Mouse (Mus musculus) spleen, adult 2 months (tissue): ENCODE data around the gene Psrc1. TPM values are rescaled to one million over a fixed set of nuclear protein-coding genes. Genes with fewer than 3 reads are reported as not detected.

ENCODE experiments used
- DNase-seq, 2 experiments: peaks; one replicate each; pipeline versions ENCODE4 v3.0.0 to v3.0.0-alpha.2; 2012 to 2021; ENCODE audit warnings: low spot score in 2 of 2, low read depth in 1 of 2
- H3K27ac ChIP-seq: fragments of 200-500 bp; 2 replicates; pipeline ENCODE4 v1.5.1; 2012; ENCODE audit warnings: low read length, inconsistent platforms; ENCODE audit not compliant: insufficient read depth
- H3K27me3 ChIP-seq: fragments of 200-500 bp; 2 replicates; pipeline ENCODE4 v1.6.1; 2012; ENCODE audit warnings: mild to moderate bottlenecking, moderate library complexity, low read length, inconsistent platforms; ENCODE audit not compliant: control insufficient read depth, insufficient read depth
- H3K36me3 ChIP-seq: fragments of 200-500 bp; 2 replicates; pipeline ENCODE4 v1.6.1; 2012; ENCODE audit warnings: mild to moderate bottlenecking, low read length, inconsistent platforms; ENCODE audit not compliant: control insufficient read depth, insufficient read depth
- H3K4me1 ChIP-seq: fragments of 200-500 bp; 2 replicates; pipeline ENCODE4 v1.6.1; 2011; ENCODE audit warnings: inconsistent platforms; ENCODE audit not compliant: control insufficient read depth, insufficient read depth, insufficient read length
- H3K4me3 ChIP-seq: fragments of 200-500 bp; 2 replicates; pipeline ENCODE4 v1.5.1; 2011; ENCODE audit warnings: mild to moderate bottlenecking, inconsistent platforms; ENCODE audit not compliant: insufficient read depth, insufficient read length; ENCODE audit errors: extremely low read depth
- CTCF ChIP-seq: fragments of 200-500 bp; IDR thresholded peaks from 2 replicates; pipeline ENCODE4 v1.5.1; 2011; ENCODE audit warnings: mild to moderate bottlenecking, inconsistent platforms; ENCODE audit not compliant: insufficient read depth, insufficient read length, insufficient replicate concordance; ENCODE audit errors: extremely low read depth
- POLR2A ChIP-seq: fragments of 200-500 bp; IDR thresholded peaks from 2 replicates; pipeline ENCODE4 v1.6.1; 2011; ENCODE audit warnings: low read depth, low read length, inconsistent platforms
- WGBS: fragments of 180-500 bp; shearing (Covaris S2); methylation state at CpG from one replicate; pipeline ENCODE4 v1.1.7; 2018; 5-methylcytosine and 5-hydroxymethylcytosine counted together
- polyA plus RNA-seq: library from polyadenylated mRNA; depleted of rRNA; stranded (reverse); fragments of >200 nt; gene quantifications from 2 replicates; pipeline ENCODE4 v1.2.3, GENCODE M21; 2012; rRNA removed

Gene Psrc1
- polyA plus RNA-seq, result 5.4 and 6.1 TPM in 2 replicates

GRCm38 (mm10) chr3:108383485-108384354 lies at the start of gene Psrc1:
Psrc1 (plus strand) TSS chr3:108383839.
- peak in 1 of 2 experiments; percentile 67 for DNase-seq
- WGBS, result 3% methylated on average over 44 of the region's 44 CpGs
- no peaks in the 10 kb centered on the region for H3K36me3 ChIP-seq
- no peak within 1 kb of the TSS for H3K27ac ChIP-seq
- H3K4me1 ChIP-seq, result peaks cover 6% of the 10 kb centered on the region; the same call in 1 of the 2 replicates
- H3K27me3 ChIP-seq, result no peaks in the 10 kb centered on the region
- peak within 1 kb of the TSS; percentile 98 for H3K4me3 ChIP-seq
- no peak for TF ChIP-seq POLR2A
- no peak for TF ChIP-seq CTCF

- DNase-seq, result no peak
- TF ChIP-seq CTCF (no peak), POLR2A (no peak)
- no peak overlapping the region for H3K27ac ChIP-seq
- H3K27me3 ChIP-seq, result no peaks in the 10 kb centered on the region
- H3K36me3 ChIP-seq, result no peaks in the 10 kb centered on the region
- WGBS, result 92% methylated on average over 5 of the region's 5 CpGs
- no peak overlapping the region for H3K4me3 ChIP-seq
- no peaks in the 10 kb centered on the region for H3K4me1 ChIP-seq
Measured at GRCm38 (mm10) chr3:108336878-108337277, 46.8 kb upstream of the Psrc1 start.

DNA sequence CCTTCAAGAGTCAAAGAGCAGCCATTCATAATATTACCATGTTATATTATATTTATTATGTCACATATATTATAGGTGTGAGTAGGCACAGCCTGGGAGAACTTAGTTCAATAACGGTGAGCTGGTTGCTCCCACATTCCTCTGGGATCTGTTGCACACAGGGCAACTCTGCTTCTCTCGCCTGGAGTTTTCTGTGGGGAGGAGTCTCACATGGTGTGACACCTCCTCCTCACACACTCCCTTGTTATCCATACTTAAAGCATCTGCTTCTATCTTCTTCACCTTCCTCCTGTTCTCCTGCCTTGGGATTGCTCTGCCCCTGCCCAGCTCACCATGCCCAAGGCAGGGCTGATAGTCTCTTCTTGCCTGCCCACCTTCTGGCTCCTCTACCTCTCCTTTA lies 42.6 kb upstream of the Psrc1 start:
- TF ChIP-seq POLR2A, result no peak
- TF ChIP-seq CTCF, result no peak
- 85% methylated on average over 2 of the region's 2 CpGs for WGBS
- DNase-seq, result no peak
- Histone ChIP-seq H3K27me3 (no peaks in the 10 kb centered on the region), H3K4me3 (no peak overlapping the region), H3K36me3 (no peaks in the 10 kb centered on the region), H3K4me1 (no peaks in the 10 kb centered on the region), H3K27ac (no peak overlapping the region)

DNA sequence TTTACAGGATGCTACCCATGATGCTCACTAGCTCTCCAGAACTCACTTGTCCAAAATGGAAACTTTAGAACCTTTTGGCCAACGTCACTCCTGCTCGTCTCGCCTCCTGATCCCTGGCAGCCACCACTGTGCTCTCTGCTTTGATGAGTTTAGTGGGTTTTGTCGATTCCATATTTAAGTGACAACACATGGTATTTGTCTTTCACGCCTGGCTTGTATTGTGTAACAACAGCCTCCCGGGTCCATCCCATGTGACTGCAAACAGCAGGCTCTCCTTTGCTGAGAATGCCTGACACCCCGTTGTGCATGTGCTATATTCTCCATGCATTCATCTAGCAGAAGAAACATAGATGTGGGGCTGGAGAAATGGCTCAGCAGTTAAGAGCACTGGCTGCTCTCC lies 41.5 kb upstream of the Psrc1 start:
- Histone ChIP-seq H3K4me3 (no peak overlapping the region), H3K27ac (no peak overlapping the region), H3K27me3 (no peaks in the 10 kb centered on the region), H3K4me1 (no peaks in the 10 kb centered on the region), H3K36me3 (no peaks in the 10 kb centered on the region)
- 87% methylated on average over 7 of the region's 7 CpGs for WGBS
- no peak for DNase-seq
- TF ChIP-seq POLR2A, result no peak
- no peak for TF ChIP-seq CTCF

DNA sequence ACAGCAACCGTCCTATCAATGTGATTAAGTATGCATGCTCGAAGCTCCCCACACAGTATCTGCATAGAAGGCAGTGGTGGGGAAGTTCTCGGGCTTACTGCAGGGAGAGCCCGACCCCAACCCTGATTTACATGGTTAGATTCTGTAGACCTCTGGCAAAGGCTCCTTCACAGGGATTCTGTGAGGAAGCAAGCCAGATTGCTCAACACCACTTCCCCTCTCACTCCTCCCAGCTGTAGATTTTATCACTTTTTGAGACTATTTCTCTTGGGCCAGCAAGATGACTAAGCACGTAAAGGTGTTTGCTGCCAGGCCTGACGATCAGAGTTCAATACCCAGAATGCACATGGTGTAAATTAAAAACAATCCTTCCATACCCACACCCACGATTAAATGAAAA lies 37.8 kb upstream of the Psrc1 start:
- Histone ChIP-seq H3K27me3 (no peaks in the 10 kb centered on the region), H3K27ac (no peak overlapping the region), H3K36me3 (no peaks in the 10 kb centered on the region), H3K4me1 (no peaks in the 10 kb centered on the region; the same call in 1 of the 2 replicates), H3K4me3 (no peak overlapping the region)
- TF ChIP-seq POLR2A (no peak), CTCF (no peak)
- DNase-seq, result no peak
- 50% methylated on average over 7 of the region's 7 CpGs for WGBS

DNA sequence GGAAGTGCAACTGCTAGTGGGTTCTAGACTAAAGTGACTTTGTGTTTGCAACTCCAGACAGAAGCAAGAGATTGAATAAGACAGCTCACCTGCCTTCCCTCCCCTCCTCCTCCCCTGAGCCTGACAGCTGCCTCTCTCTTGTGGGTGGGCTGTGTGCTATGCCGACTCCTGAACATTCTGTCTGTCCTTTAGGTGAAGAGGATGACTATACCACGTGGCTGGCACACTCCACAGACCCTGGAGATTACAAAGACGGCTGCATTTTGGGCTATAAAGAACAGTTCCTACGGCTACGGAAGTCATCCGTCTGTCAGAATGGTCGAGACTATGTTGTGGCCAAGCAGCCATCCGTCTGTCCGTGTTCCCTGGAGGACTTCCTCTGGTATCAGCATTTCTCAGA lies 35.3 kb upstream of the Psrc1 start:
- DNase-seq, result no peak
- 81% methylated on average over 9 of the region's 9 CpGs for WGBS
- Histone ChIP-seq H3K27me3 (no peaks in the 10 kb centered on the region), H3K4me3 (no peak overlapping the region), H3K36me3 (no peaks in the 10 kb centered on the region), H3K4me1 (no peaks in the 10 kb centered on the region; the same call in 1 of the 2 replicates), H3K27ac (no peak overlapping the region)
- TF ChIP-seq CTCF (no peak), POLR2A (no peak)

DNA sequence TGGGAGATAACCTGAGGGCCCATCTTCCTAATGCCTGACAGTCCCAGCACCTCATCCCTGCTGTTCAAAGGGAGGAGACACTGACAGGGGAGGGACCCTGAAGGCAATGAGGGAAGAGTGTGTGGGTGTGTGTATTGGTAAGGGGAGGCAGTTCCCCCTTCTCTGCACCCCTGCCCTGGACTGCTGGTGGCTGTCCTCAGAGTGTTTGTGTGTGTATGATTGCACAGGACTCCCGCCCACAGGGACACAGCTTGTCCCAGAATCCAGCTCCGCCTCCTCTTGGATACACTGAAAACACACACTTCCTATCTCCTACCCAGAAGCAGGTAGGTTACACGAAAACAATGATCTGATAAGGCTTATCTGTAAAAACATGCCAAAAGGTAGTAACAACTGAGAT lies 28.4 kb upstream of the Psrc1 start:
- Histone ChIP-seq H3K27ac (no peak overlapping the region), H3K36me3 (no peaks in the 10 kb centered on the region)
- 90% methylated on average over 3 of the region's 3 CpGs for WGBS

More for the DNA sequence above, 28.4 kb upstream of the Psrc1 start:
- Histone ChIP-seq H3K27me3 (no peaks in the 10 kb centered on the region), H3K4me3 (no peak overlapping the region), H3K4me1 (no peaks in the 10 kb centered on the region)
- TF ChIP-seq POLR2A (no peak), CTCF (no peak)
- no peak for DNase-seq
